Mouse (Mus musculus): ENCODE measurements around the gene Golgb1. TPM values are rescaled to one million over a fixed set of nuclear protein-coding genes. Genes with fewer than 3 reads are reported as not detected.

The Golgb1 gene
- polyA plus RNA-seq, 1 experiment from 2014 or later, result 100 TPM

GRCm38 (mm10) chr16:36935814-36936213 lies 60.9 kb downstream of the Golgb1 start:
- Histone ChIP-seq H3K4me1 (replicated peaks; ENCODE audit: control insufficient read depth, insufficient read depth) (no peaks in the 10 kb centered on the region), H3K36me3 (ENCODE audit: control insufficient read depth, insufficient read depth, low read length) (0 out of 2 replicates have a peak, but pooled peaks cover 12% of the 10 kb centered on the region), H3K9me3 (ENCODE audit: control insufficient read depth, low read length) (no peaks in the 10 kb centered on the region), H3K27ac (replicated peaks) (no peak overlapping the region), H3K27me3 (ENCODE audit: control insufficient read depth, insufficient read depth, low read length) (no peaks in the 10 kb centered on the region), H3K9ac (ENCODE audit: low read length) (no peak overlapping the region), H3K4me2 (replicated peaks; ENCODE audit: low read depth) (no peak overlapping the region), H3K4me3 (ENCODE audit: low read depth, low read length) (no peak overlapping the region)
- WGBS, result 78% methylated on average over 3 of the region's 3 CpGs
- no peak for DNase-seq (ENCODE audit: low spot score)
- ATAC-seq (ENCODE audit: low FRiP score, low TSS enrichment), result no peak
- TF ChIP-seq EP300 (optimal IDR thresholded peaks at IDR 0.05) (no peak), CTCF (IDR thresholded peaks at IDR 0.05; ENCODE audit: low read depth) (no peak)

GRCm38 (mm10) chr16:36941137-36941727 lies 66.3 kb downstream of the Golgb1 start:
- 72% methylated on average over 6 of the region's 6 CpGs for WGBS
- no peak for TF ChIP-seq EP300 (optimal IDR thresholded peaks at IDR 0.05)
- no peak for TF ChIP-seq CTCF (IDR thresholded peaks at IDR 0.05; ENCODE audit: low read depth)
- DNase-seq (ENCODE audit: low spot score), result no peak

DNA sequence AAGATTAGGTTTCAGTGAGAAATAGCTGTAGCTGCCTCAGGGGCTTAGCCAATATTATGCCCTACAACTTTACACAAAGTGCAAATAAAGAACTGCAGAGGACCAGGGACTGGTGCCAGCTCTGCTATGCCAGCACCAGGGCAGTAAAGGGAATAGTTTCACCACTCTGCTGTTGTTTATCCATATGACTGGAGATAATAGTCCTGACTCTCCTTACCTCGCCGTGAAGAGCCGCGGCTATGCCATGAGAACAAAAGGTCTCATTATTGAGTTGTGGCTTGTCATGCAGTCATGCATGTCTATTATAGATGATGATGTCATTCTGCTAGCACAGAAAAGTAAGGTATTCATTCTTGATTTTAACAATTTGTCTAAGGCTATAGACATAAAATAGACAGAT lies 67.0 kb downstream of the Golgb1 start:
- Histone ChIP-seq H3K36me3 (ENCODE audit: control insufficient read depth, insufficient read depth, low read length) (no peaks in the 10 kb centered on the region), H3K9ac (ENCODE audit: low read length) (no peak overlapping the region), H3K9me3 (ENCODE audit: control insufficient read depth, low read length) (no peaks in the 10 kb centered on the region), H3K27me3 (ENCODE audit: control insufficient read depth, insufficient read depth, low read length) (no peaks in the 10 kb centered on the region), H3K4me3 (ENCODE audit: low read depth, low read length) (no peak overlapping the region), H3K4me1 (replicated peaks; ENCODE audit: control insufficient read depth, insufficient read depth) (no peaks in the 10 kb centered on the region), H3K4me2 (replicated peaks; ENCODE audit: low read depth) (no peak overlapping the region), H3K27ac (replicated peaks) (no peak overlapping the region)
- no peak for TF ChIP-seq EP300 (optimal IDR thresholded peaks at IDR 0.05)
- TF ChIP-seq CTCF (IDR thresholded peaks at IDR 0.05; ENCODE audit: low read depth), result no peak
- DNase-seq (ENCODE audit: low spot score), result no peak
- ATAC-seq (ENCODE audit: low FRiP score, low TSS enrichment), result no peak
- 68% methylated on average over 4 of the region's 4 CpGs for WGBS

More at GRCm38 (mm10) chr16:36941137-36941727, 66.3 kb downstream of the Golgb1 start:
- no peaks in the 10 kb centered on the region for H3K4me1 ChIP-seq (replicated peaks; ENCODE audit: control insufficient read depth, insufficient read depth)
- ATAC-seq (ENCODE audit: low FRiP score, low TSS enrichment), result no peak
- H3K4me3 ChIP-seq (ENCODE audit: low read depth, low read length), result no peak overlapping the region
- no peak overlapping the region for H3K4me2 ChIP-seq (replicated peaks; ENCODE audit: low read depth)
- no peak overlapping the region for H3K27ac ChIP-seq (replicated peaks)
- H3K27me3 ChIP-seq (ENCODE audit: control insufficient read depth, insufficient read depth, low read length), result no peaks in the 10 kb centered on the region
- no peaks in the 10 kb centered on the region for H3K36me3 ChIP-seq (ENCODE audit: control insufficient read depth, insufficient read depth, low read length)
- no peak overlapping the region for H3K9ac ChIP-seq (ENCODE audit: low read length)
- H3K9me3 ChIP-seq (ENCODE audit: control insufficient read depth, low read length), result no peaks in the 10 kb centered on the region

DNA sequence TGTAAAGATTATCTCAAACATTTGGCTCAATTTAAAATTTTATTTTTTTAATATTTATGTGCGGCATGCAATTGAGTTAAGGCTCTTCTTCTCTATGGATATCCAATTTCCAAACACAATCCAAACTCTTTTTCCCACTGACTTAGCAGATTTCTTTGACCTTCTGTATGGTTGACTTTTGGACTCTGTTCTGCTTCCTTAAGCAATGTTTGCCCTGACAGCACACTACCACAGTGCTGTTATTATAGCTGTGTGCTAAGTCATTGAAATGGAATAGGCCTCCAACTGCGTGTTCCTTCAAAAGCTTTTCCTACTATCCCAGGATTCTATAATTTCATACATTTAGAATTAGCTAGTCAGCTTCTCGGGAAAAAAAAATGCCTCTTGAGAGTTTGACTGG lies 68.7 kb downstream of the Golgb1 start:
- Histone ChIP-seq H3K9me3 (ENCODE audit: control insufficient read depth, low read length) (no peaks in the 10 kb centered on the region), H3K36me3 (ENCODE audit: control insufficient read depth, insufficient read depth, low read length) (no peaks in the 10 kb centered on the region), H3K9ac (ENCODE audit: low read length) (no peak overlapping the region), H3K27me3 (ENCODE audit: control insufficient read depth, insufficient read depth, low read length) (no peaks in the 10 kb centered on the region), H3K4me2 (replicated peaks; ENCODE audit: low read depth) (no peak overlapping the region), H3K27ac (replicated peaks) (no peak overlapping the region), H3K4me1 (replicated peaks; ENCODE audit: control insufficient read depth, insufficient read depth) (no peaks in the 10 kb centered on the region), H3K4me3 (ENCODE audit: low read depth, low read length) (no peak overlapping the region)
- DNase-seq (ENCODE audit: low spot score), result no peak
- TF ChIP-seq CTCF (IDR thresholded peaks at IDR 0.05; ENCODE audit: low read depth) (no peak), EP300 (optimal IDR thresholded peaks at IDR 0.05) (no peak)
- 84% methylated on average over 3 of the region's 3 CpGs for WGBS
- no peak for ATAC-seq (ENCODE audit: low FRiP score, low TSS enrichment)

- no peaks in the 10 kb centered on the region for H3K27me3 ChIP-seq (ENCODE audit: control insufficient read depth, insufficient read depth, low read length)
- H3K9ac ChIP-seq (ENCODE audit: low read length), result no peak overlapping the region
- H3K4me3 ChIP-seq (ENCODE audit: low read depth, low read length), result no peak overlapping the region
- H3K9me3 ChIP-seq (ENCODE audit: control insufficient read depth, low read length), result no peaks in the 10 kb centered on the region
- ATAC-seq (ENCODE audit: low FRiP score, low TSS enrichment) (no peak), DNase-seq (ENCODE audit: low spot score) (no peak)
- H3K4me2 ChIP-seq (replicated peaks; ENCODE audit: low read depth), result no peak overlapping the region
- WGBS, result 57% methylated on average over 12 of the region's 12 CpGs
- TF ChIP-seq EP300 (optimal IDR thresholded peaks at IDR 0.05) (no peak), CTCF (IDR thresholded peaks at IDR 0.05; ENCODE audit: low read depth) (no peak)
- H3K27ac ChIP-seq (replicated peaks), result no peak overlapping the region
- no peaks in the 10 kb centered on the region for H3K4me1 ChIP-seq (replicated peaks; ENCODE audit: control insufficient read depth, insufficient read depth)
- no peaks in the 10 kb centered on the region for H3K36me3 ChIP-seq (ENCODE audit: control insufficient read depth, insufficient read depth, low read length)
These were observed 70.0 kb downstream of the Golgb1 start for GRCm38 (mm10) chr16:36944895-36945424.

GRCm38 (mm10) chr16:36946459-36947159 lies 71.7 kb downstream of the Golgb1 start:
- no peaks in the 10 kb centered on the region for H3K36me3 ChIP-seq (ENCODE audit: control insufficient read depth, insufficient read depth, low read length)
- no peak overlapping the region for H3K4me3 ChIP-seq (ENCODE audit: low read depth, low read length)
- no peak overlapping the region for H3K27ac ChIP-seq (replicated peaks)
- no peak overlapping the region for H3K9ac ChIP-seq (ENCODE audit: low read length)
- no peaks in the 10 kb centered on the region for H3K27me3 ChIP-seq (ENCODE audit: control insufficient read depth, insufficient read depth, low read length)
- WGBS, result 71% methylated on average over 8 of the region's 8 CpGs
- DNase-seq (ENCODE audit: low spot score), result no peak
- no peaks in the 10 kb centered on the region for H3K4me1 ChIP-seq (replicated peaks; ENCODE audit: control insufficient read depth, insufficient read depth)
- H3K9me3 ChIP-seq (ENCODE audit: control insufficient read depth, low read length), result no peaks in the 10 kb centered on the region
- no peak overlapping the region for H3K4me2 ChIP-seq (replicated peaks; ENCODE audit: low read depth)
- no peak for ATAC-seq (ENCODE audit: low FRiP score, low TSS enrichment)
- no peak for TF ChIP-seq EP300 (optimal IDR thresholded peaks at IDR 0.05)
- no peak for TF ChIP-seq CTCF (IDR thresholded peaks at IDR 0.05; ENCODE audit: low read depth)
